Mouse (Mus musculus): ENCODE results near the gene Lrrfip1. TPM values are rescaled to one million over a fixed set of nuclear protein-coding genes. Genes with fewer than 3 reads are reported as not detected.

Gene Lrrfip1
- polyA plus RNA-seq, 1 experiment from 2014 or later, result 79.0 TPM

DNA sequence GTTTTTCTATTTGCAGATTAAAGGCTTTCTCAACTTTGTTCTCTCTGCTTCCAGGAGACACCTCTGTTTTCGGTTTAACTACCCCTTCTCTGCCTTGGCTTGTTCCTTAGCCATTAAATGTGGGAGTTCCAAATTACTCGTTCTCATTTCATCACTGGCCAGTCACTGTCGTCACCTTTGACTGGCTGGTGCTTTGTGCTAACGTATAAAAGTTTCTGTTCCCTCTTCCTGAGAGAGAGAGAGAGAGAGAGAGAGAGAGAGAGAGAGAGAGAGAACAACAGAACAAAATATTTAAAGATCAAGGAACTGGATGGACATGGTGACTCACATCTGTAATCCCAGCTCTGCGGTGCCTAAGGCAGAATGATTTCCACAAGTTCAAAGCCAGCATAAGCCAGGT, 47.7 kb downstream of the Lrrfip1 start:
- DNase-seq (ENCODE audit: low spot score), result no peak
- 46% methylated on average over 5 of the region's 5 CpGs for WGBS
- no peak overlapping the region for H3K27ac ChIP-seq (replicated peaks)
- H3K9ac ChIP-seq (ENCODE audit: low read length), result no peak overlapping the region
- H3K9me3 ChIP-seq (ENCODE audit: control insufficient read depth, low read length), result no peaks in the 10 kb centered on the region
- no peaks in the 10 kb centered on the region for H3K36me3 ChIP-seq (ENCODE audit: control insufficient read depth, insufficient read depth, low read length)
- no peak for ATAC-seq (ENCODE audit: low FRiP score, low TSS enrichment)
- H3K4me1 ChIP-seq (replicated peaks; ENCODE audit: control insufficient read depth, insufficient read depth), result peaks cover 4% of the 10 kb centered on the region; the same call in 1 of the 2 replicates
- no peak overlapping the region for H3K4me3 ChIP-seq (ENCODE audit: low read depth, low read length)
- no peak overlapping the region for H3K4me2 ChIP-seq (replicated peaks; ENCODE audit: low read depth)
- H3K27me3 ChIP-seq (ENCODE audit: control insufficient read depth, insufficient read depth, low read length), result no peaks in the 10 kb centered on the region
- TF ChIP-seq EP300 (optimal IDR thresholded peaks at IDR 0.05) (no peak), CTCF (IDR thresholded peaks at IDR 0.05; ENCODE audit: low read depth) (no peak)

GRCm38 (mm10) chr1:91049296-91049695, 50.8 kb downstream of the Lrrfip1 start:
- H3K27me3 ChIP-seq (ENCODE audit: control insufficient read depth, insufficient read depth, low read length), result no peaks in the 10 kb centered on the region
- DNase-seq (ENCODE audit: low spot score) (no peak), ATAC-seq (ENCODE audit: low FRiP score, low TSS enrichment) (no peak)
- TF ChIP-seq CTCF (IDR thresholded peaks at IDR 0.05; ENCODE audit: low read depth), result no peak
- no peak for TF ChIP-seq EP300 (optimal IDR thresholded peaks at IDR 0.05)
- no peak overlapping the region for H3K4me3 ChIP-seq (ENCODE audit: low read depth, low read length)
- no peak overlapping the region for H3K4me2 ChIP-seq (replicated peaks; ENCODE audit: low read depth)
- H3K36me3 ChIP-seq (ENCODE audit: control insufficient read depth, insufficient read depth, low read length), result no peaks in the 10 kb centered on the region
- peaks cover 12% of the 10 kb centered on the region for H3K4me1 ChIP-seq (replicated peaks; ENCODE audit: control insufficient read depth, insufficient read depth)
- WGBS, result 59% methylated on average over 6 of the region's 6 CpGs
- no peak overlapping the region for H3K27ac ChIP-seq (replicated peaks)
- H3K9me3 ChIP-seq (ENCODE audit: control insufficient read depth, low read length), result no peaks in the 10 kb centered on the region
- no peak overlapping the region for H3K9ac ChIP-seq (ENCODE audit: low read length)

- DNase-seq (ENCODE audit: low spot score) (no peak), ATAC-seq (ENCODE audit: low FRiP score, low TSS enrichment) (no peak)
- TF ChIP-seq EP300 (optimal IDR thresholded peaks at IDR 0.05) (no peak), CTCF (IDR thresholded peaks at IDR 0.05; ENCODE audit: low read depth) (peak; percentile 46)
- Histone ChIP-seq H3K4me2 (replicated peaks; ENCODE audit: low read depth) (peak overlapping the region; percentile 11; the same call in 1 of the 2 replicates), H3K27me3 (ENCODE audit: control insufficient read depth, insufficient read depth, low read length) (no peaks in the 10 kb centered on the region), H3K4me1 (replicated peaks; ENCODE audit: control insufficient read depth, insufficient read depth) (peaks cover 16% of the 10 kb centered on the region), H3K4me3 (ENCODE audit: low read depth, low read length) (no peak overlapping the region), H3K9ac (ENCODE audit: low read length) (no peak overlapping the region), H3K9me3 (ENCODE audit: control insufficient read depth, low read length) (no peaks in the 10 kb centered on the region), H3K27ac (replicated peaks) (peak overlapping the region; percentile 18; the same call in 1 of the 2 replicates), H3K36me3 (ENCODE audit: control insufficient read depth, insufficient read depth, low read length) (no peaks in the 10 kb centered on the region)
- 61% methylated on average over 8 of the region's 8 CpGs for WGBS
Observed at GRCm38 (mm10) chr1:91051461-91052094, 53.0 kb downstream of the Lrrfip1 start.

DNA sequence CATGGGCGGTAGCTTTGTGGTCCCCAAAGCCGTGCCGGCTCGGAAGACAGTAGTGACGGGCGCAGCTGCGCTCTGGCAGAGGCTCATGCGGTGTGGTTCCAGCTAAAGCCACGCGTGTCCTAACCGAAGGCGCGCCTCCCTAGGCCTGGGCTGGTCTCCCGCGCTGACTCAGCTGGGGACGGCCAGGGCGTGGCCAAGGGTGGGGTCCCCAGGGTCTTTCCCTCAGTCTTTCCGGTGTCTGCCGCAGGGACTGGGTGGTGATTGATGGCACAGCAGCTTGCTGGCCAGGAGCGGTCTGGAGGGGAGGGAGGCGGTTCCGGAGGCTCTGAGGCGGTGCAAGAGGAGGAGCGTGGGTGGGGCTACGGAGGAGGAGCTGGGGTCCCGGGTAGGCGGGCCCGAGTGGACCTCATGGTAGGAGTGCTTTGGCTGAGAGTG, 54.2 kb downstream of the Lrrfip1 start:
- Histone ChIP-seq H3K9ac (ENCODE audit: low read length) (peak overlapping the region; percentile 77), H3K36me3 (ENCODE audit: control insufficient read depth, insufficient read depth, low read length) (no peaks in the 10 kb centered on the region), H3K27me3 (ENCODE audit: control insufficient read depth, insufficient read depth, low read length) (no peaks in the 10 kb centered on the region), H3K27ac (replicated peaks) (peak overlapping the region; percentile 95), H3K4me2 (replicated peaks; ENCODE audit: low read depth) (peak overlapping the region; percentile 83), H3K4me3 (ENCODE audit: low read depth, low read length) (peak overlapping the region; percentile 60), H3K4me1 (replicated peaks; ENCODE audit: control insufficient read depth, insufficient read depth) (peaks cover 19% of the 10 kb centered on the region), H3K9me3 (ENCODE audit: control insufficient read depth, low read length) (no peaks in the 10 kb centered on the region)
- DNase-seq (ENCODE audit: low spot score) (peak; percentile 97), ATAC-seq (ENCODE audit: low FRiP score, low TSS enrichment) (peak; percentile 94)
- TF ChIP-seq CTCF (IDR thresholded peaks at IDR 0.05; ENCODE audit: low read depth) (peak; percentile 24; the same call in 1 of the 2 replicates), EP300 (optimal IDR thresholded peaks at IDR 0.05) (no peak)
- under 1% methylated on average over 28 of the region's 28 CpGs for WGBS

GRCm38 (mm10) chr1:91053218-91054073, 54.9 kb downstream of the Lrrfip1 start:
- Histone ChIP-seq H3K4me3 (ENCODE audit: low read depth, low read length) (peak overlapping the region; percentile 60), H3K9ac (ENCODE audit: low read length) (peak overlapping the region; percentile 77), H3K9me3 (ENCODE audit: control insufficient read depth, low read length) (no peaks in the 10 kb centered on the region), H3K4me1 (replicated peaks; ENCODE audit: control insufficient read depth, insufficient read depth) (peaks cover 21% of the 10 kb centered on the region), H3K27ac (replicated peaks) (peak overlapping the region; percentile 95), H3K27me3 (ENCODE audit: control insufficient read depth, insufficient read depth, low read length) (no peaks in the 10 kb centered on the region), H3K36me3 (ENCODE audit: control insufficient read depth, insufficient read depth, low read length) (no peaks in the 10 kb centered on the region), H3K4me2 (replicated peaks; ENCODE audit: low read depth) (peak overlapping the region; percentile 83)
- TF ChIP-seq EP300 (optimal IDR thresholded peaks at IDR 0.05) (no peak), CTCF (IDR thresholded peaks at IDR 0.05; ENCODE audit: low read depth) (no peak; the same call in 1 of the 2 replicates)
- DNase-seq (ENCODE audit: low spot score) (peak; percentile 94), ATAC-seq (ENCODE audit: low FRiP score, low TSS enrichment) (peak; percentile 83)
- 3% methylated on average over 26 of the region's 41 CpGs for WGBS

All from stomach, postnatal 0 days (tissue).